Mouse (Mus musculus): ENCODE results near the gene Il1rap. TPM values are rescaled to one million over a fixed set of nuclear protein-coding genes. Genes with fewer than 3 reads are reported as not detected.

The Il1rap gene
- polyA plus RNA-seq, 1 experiment, result 1.0 TPM

- H3K4me3 ChIP-seq, result no peak overlapping the region
- H3K79me2 ChIP-seq (ENCODE audit: control insufficient read depth, insufficient read depth), result no peaks in the 10 kb centered on the region
- no peak for TF ChIP-seq TCF12 (IDR thresholded peaks at IDR 0.05; ENCODE audit: insufficient read depth, poor library complexity, severe bottlenecking)
- H3ac ChIP-seq (ENCODE audit: control insufficient read depth, insufficient read length), result no peak overlapping the region
- no peak overlapping the region for H3K4me2 ChIP-seq (ENCODE audit: low read depth)
- H3K27me3 ChIP-seq (ENCODE audit: control insufficient read depth, insufficient read depth, insufficient read length), result no peaks in the 10 kb centered on the region
- H3K36me3 ChIP-seq (ENCODE audit: control insufficient read depth, insufficient read depth), result no peaks in the 10 kb centered on the region
These were observed 84.9 kb downstream of the Il1rap start for GRCm38 (mm10) chr16:26666401-26666800.

GRCm38 (mm10) chr16:26669081-26669480 lies 87.6 kb downstream of the Il1rap start:
- no peak overlapping the region for H3ac ChIP-seq (ENCODE audit: control insufficient read depth, insufficient read length)
- TF ChIP-seq TCF12 (IDR thresholded peaks at IDR 0.05; ENCODE audit: insufficient read depth, poor library complexity, severe bottlenecking) (no peak), MYOD1 (IDR thresholded peaks at IDR 0.05; ENCODE audit: control insufficient read depth in 1 of 3, insufficient read length in 2 of 3, low read depth in 2 of 3) (no peak), REST (IDR thresholded peaks at IDR 0.05; ENCODE audit: insufficient read depth, insufficient read length) (no peak), MAX (IDR thresholded peaks at IDR 0.05; ENCODE audit: low read depth) (no peak), E2F4 (IDR thresholded peaks at IDR 0.05; ENCODE audit: insufficient read depth) (no peak), CEBPB (IDR thresholded peaks at IDR 0.05; ENCODE audit: insufficient read depth, poor library complexity, severe bottlenecking) (no peak), MYOG (IDR thresholded peaks at IDR 0.05; ENCODE audit: control insufficient read depth in 1 of 3, insufficient read depth in 1 of 3, insufficient read length in 2 of 3, low read depth in 2 of 3) (no peak), POLR2AphosphoS2 (IDR thresholded peaks at IDR 0.05; ENCODE audit: insufficient read length, low read depth) (no peak), POLR2A (IDR thresholded peaks at IDR 0.05; ENCODE audit: insufficient read length, low read depth) (no peak), SRF (IDR thresholded peaks at IDR 0.05; ENCODE audit: control insufficient read depth, insufficient read length, low read depth) (no peak), TCF3 (IDR thresholded peaks at IDR 0.05; ENCODE audit: insufficient read length, low read depth) (no peak)
- no peaks in the 10 kb centered on the region for H3K27me3 ChIP-seq (ENCODE audit: control insufficient read depth, insufficient read depth, insufficient read length)
- no peak overlapping the region for H3K4me3 ChIP-seq
- no peaks in the 10 kb centered on the region for H3K36me3 ChIP-seq (ENCODE audit: control insufficient read depth, insufficient read depth)
- no peak overlapping the region for H3K4me2 ChIP-seq (ENCODE audit: low read depth)
- H3K79me2 ChIP-seq (ENCODE audit: control insufficient read depth, insufficient read depth), result no peaks in the 10 kb centered on the region

- H3ac ChIP-seq (ENCODE audit: control insufficient read depth, insufficient read length), result no peak overlapping the region
- H3K36me3 ChIP-seq (ENCODE audit: control insufficient read depth, insufficient read depth), result no peaks in the 10 kb centered on the region
- H3K4me2 ChIP-seq (ENCODE audit: low read depth), result no peak overlapping the region
- H3K27me3 ChIP-seq (ENCODE audit: control insufficient read depth, insufficient read depth, insufficient read length), result no peaks in the 10 kb centered on the region
- TF ChIP-seq SRF (IDR thresholded peaks at IDR 0.05; ENCODE audit: control insufficient read depth, insufficient read length, low read depth), result no peak
- TF ChIP-seq E2F4 (IDR thresholded peaks at IDR 0.05; ENCODE audit: insufficient read depth), result no peak
- TF ChIP-seq REST (IDR thresholded peaks at IDR 0.05; ENCODE audit: insufficient read depth, insufficient read length), result no peak
- TF ChIP-seq MYOD1 (IDR thresholded peaks at IDR 0.05; ENCODE audit: control insufficient read depth in 1 of 3, insufficient read length in 2 of 3, low read depth in 2 of 3), result no peak
- TF ChIP-seq TCF3 (IDR thresholded peaks at IDR 0.05; ENCODE audit: insufficient read length, low read depth), result no peak
- TF ChIP-seq CEBPB (IDR thresholded peaks at IDR 0.05; ENCODE audit: insufficient read depth, poor library complexity, severe bottlenecking), result no peak
- TF ChIP-seq MYOG (IDR thresholded peaks at IDR 0.05; ENCODE audit: control insufficient read depth in 1 of 3, insufficient read depth in 1 of 3, insufficient read length in 2 of 3, low read depth in 2 of 3), result no peak
- TF ChIP-seq POLR2AphosphoS2 (IDR thresholded peaks at IDR 0.05; ENCODE audit: insufficient read length, low read depth), result no peak
- no peak for TF ChIP-seq POLR2A (IDR thresholded peaks at IDR 0.05; ENCODE audit: insufficient read length, low read depth)
- no peak for TF ChIP-seq TCF12 (IDR thresholded peaks at IDR 0.05; ENCODE audit: insufficient read depth, poor library complexity, severe bottlenecking)
- TF ChIP-seq MAX (IDR thresholded peaks at IDR 0.05; ENCODE audit: low read depth), result no peak
- TF ChIP-seq USF1 (IDR thresholded peaks at IDR 0.05; ENCODE audit: low read depth), result no peak
- no peak overlapping the region for H3K4me3 ChIP-seq
- H3K79me2 ChIP-seq (ENCODE audit: control insufficient read depth, insufficient read depth), result no peaks in the 10 kb centered on the region
These were observed 98.9 kb downstream of the Il1rap start for GRCm38 (mm10) chr16:26680381-26680780.

DNA sequence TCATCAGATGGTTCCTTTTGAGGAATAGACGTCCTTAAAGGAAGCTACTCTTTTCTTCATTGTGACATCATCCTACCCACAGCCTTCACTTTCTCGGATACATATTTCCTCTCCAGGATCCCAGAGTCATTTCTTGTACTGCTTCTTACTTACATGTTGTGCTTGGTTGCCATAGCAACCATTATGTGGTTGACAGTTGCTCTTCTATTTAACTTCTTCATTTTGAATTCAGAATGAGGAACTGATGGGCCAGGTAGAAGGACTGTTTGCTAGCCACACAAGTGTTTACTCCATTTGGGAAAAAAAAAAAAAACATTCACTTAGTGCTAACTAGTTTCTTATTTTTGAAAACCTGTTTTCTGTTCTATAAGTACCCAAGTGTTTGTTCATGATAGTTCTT lies 108.3 kb downstream of the Il1rap start:
- H3K4me3 ChIP-seq, result no peak overlapping the region
- no peak overlapping the region for H3ac ChIP-seq (ENCODE audit: control insufficient read depth, insufficient read length)
- no peaks in the 10 kb centered on the region for H3K79me2 ChIP-seq (ENCODE audit: control insufficient read depth, insufficient read depth)
- no peaks in the 10 kb centered on the region for H3K36me3 ChIP-seq (ENCODE audit: control insufficient read depth, insufficient read depth)
- no peaks in the 10 kb centered on the region for H3K27me3 ChIP-seq (ENCODE audit: control insufficient read depth, insufficient read depth, insufficient read length)
- no peak overlapping the region for H3K4me2 ChIP-seq (ENCODE audit: low read depth)
- TF ChIP-seq USF1 (IDR thresholded peaks at IDR 0.05; ENCODE audit: low read depth), result no peak
- no peak for TF ChIP-seq REST (IDR thresholded peaks at IDR 0.05; ENCODE audit: insufficient read depth, insufficient read length)
- no peak for TF ChIP-seq MAX (IDR thresholded peaks at IDR 0.05; ENCODE audit: low read depth)
- TF ChIP-seq TCF3 (IDR thresholded peaks at IDR 0.05; ENCODE audit: insufficient read length, low read depth), result no peak
- no peak for TF ChIP-seq POLR2AphosphoS2 (IDR thresholded peaks at IDR 0.05; ENCODE audit: insufficient read length, low read depth)
- TF ChIP-seq MYOD1 (IDR thresholded peaks at IDR 0.05; ENCODE audit: control insufficient read depth in 1 of 3, insufficient read length in 2 of 3, low read depth in 2 of 3), result no peak
- TF ChIP-seq TCF12 (IDR thresholded peaks at IDR 0.05; ENCODE audit: insufficient read depth, poor library complexity, severe bottlenecking), result no peak
- TF ChIP-seq E2F4 (IDR thresholded peaks at IDR 0.05; ENCODE audit: insufficient read depth), result no peak
- TF ChIP-seq CEBPB (IDR thresholded peaks at IDR 0.05; ENCODE audit: insufficient read depth, poor library complexity, severe bottlenecking), result no peak
- no peak for TF ChIP-seq MYOG (IDR thresholded peaks at IDR 0.05; ENCODE audit: control insufficient read depth in 1 of 3, insufficient read depth in 1 of 3, insufficient read length in 2 of 3, low read depth in 2 of 3)
- no peak for TF ChIP-seq POLR2A (IDR thresholded peaks at IDR 0.05; ENCODE audit: insufficient read length, low read depth)
- no peak for TF ChIP-seq SRF (IDR thresholded peaks at IDR 0.05; ENCODE audit: control insufficient read depth, insufficient read length, low read depth)

- Histone ChIP-seq H3ac (ENCODE audit: control insufficient read depth, insufficient read length) (no peak overlapping the region), H3K27me3 (ENCODE audit: control insufficient read depth, insufficient read depth, insufficient read length) (no peaks in the 10 kb centered on the region), H3K79me2 (ENCODE audit: control insufficient read depth, insufficient read depth) (no peaks in the 10 kb centered on the region), H3K4me3 (no peak overlapping the region), H3K36me3 (ENCODE audit: control insufficient read depth, insufficient read depth) (no peaks in the 10 kb centered on the region), H3K4me2 (ENCODE audit: low read depth) (no peak overlapping the region)
- TF ChIP-seq REST (IDR thresholded peaks at IDR 0.05; ENCODE audit: insufficient read depth, insufficient read length), result no peak
- TF ChIP-seq TCF12 (IDR thresholded peaks at IDR 0.05; ENCODE audit: insufficient read depth, poor library complexity, severe bottlenecking), result no peak
- no peak for TF ChIP-seq USF1 (IDR thresholded peaks at IDR 0.05; ENCODE audit: low read depth)
- TF ChIP-seq MYOG (IDR thresholded peaks at IDR 0.05; ENCODE audit: control insufficient read depth in 1 of 3, insufficient read depth in 1 of 3, insufficient read length in 2 of 3, low read depth in 2 of 3), result no peak
- no peak for TF ChIP-seq MYOD1 (IDR thresholded peaks at IDR 0.05; ENCODE audit: control insufficient read depth in 1 of 3, insufficient read length in 2 of 3, low read depth in 2 of 3)
- TF ChIP-seq MAX (IDR thresholded peaks at IDR 0.05; ENCODE audit: low read depth), result no peak
- TF ChIP-seq POLR2AphosphoS2 (IDR thresholded peaks at IDR 0.05; ENCODE audit: insufficient read length, low read depth), result no peak
- TF ChIP-seq CEBPB (IDR thresholded peaks at IDR 0.05; ENCODE audit: insufficient read depth, poor library complexity, severe bottlenecking), result no peak
- no peak for TF ChIP-seq POLR2A (IDR thresholded peaks at IDR 0.05; ENCODE audit: insufficient read length, low read depth)
- no peak for TF ChIP-seq E2F4 (IDR thresholded peaks at IDR 0.05; ENCODE audit: insufficient read depth)
These were observed 109.8 kb downstream of the Il1rap start for GRCm38 (mm10) chr16:26691294-26691693.

Measured in myocyte (in vitro differentiated cells).